Mouse (Mus musculus) midbrain, embryonic 11.5 days (tissue): Measurements from ENCODE around the gene Ikzf3. TPM values are rescaled to one million over a fixed set of nuclear protein-coding genes. Genes with fewer than 3 reads are reported as not detected.

Experiments
- ATAC-seq: fragments of 200-750 bp; cut with Nextera tagmentation; 2 replicates; pipeline ENCODE4 v1.8.0; 2017; ENCODE audit warnings: moderate TSS enrichment, moderate library complexity; ENCODE audit not compliant: low FRiP score
- DNase-seq: peaks from one replicate; pipeline ENCODE4 v3.0.0; 2015; ENCODE audit warnings: low spot score; ENCODE audit errors: missing footprints
- H3K27ac ChIP-seq: fragments of 300-500 bp; sonication (generic); 2 replicates; pipeline ENCODE4 v1.5.1; 2014; ENCODE audit warnings: low read depth, low read length
- H3K27me3 ChIP-seq: fragments of 300-500 bp; sonication (generic); 2 replicates; pipeline ENCODE4 v1.6.1; 2014; ENCODE audit warnings: mild to moderate bottlenecking, low read length, moderate library complexity, mixed read lengths; ENCODE audit not compliant: control insufficient read depth, insufficient read depth
- H3K36me3 ChIP-seq: fragments of 300-500 bp; sonication (generic); 2 replicates; pipeline ENCODE4 v1.6.1; 2014; ENCODE audit warnings: mild to moderate bottlenecking, low read length, moderate library complexity, mixed read lengths; ENCODE audit not compliant: control insufficient read depth, insufficient read depth
- H3K4me1 ChIP-seq: fragments of 300-500 bp; sonication (generic); 2 replicates; pipeline ENCODE4 v1.6.1; 2014; ENCODE audit warnings: low read length; ENCODE audit not compliant: control insufficient read depth, insufficient read depth
- H3K4me2 ChIP-seq: fragments of 300-500 bp; sonication (generic); 2 replicates; pipeline ENCODE4 v1.6.1; 2014; ENCODE audit warnings: mild to moderate bottlenecking, moderate library complexity
- H3K4me3 ChIP-seq: fragments of 300-500 bp; sonication (generic); 2 replicates; pipeline ENCODE4 v1.5.1; 2014; ENCODE audit warnings: low read depth, low read length
- H3K9ac ChIP-seq: fragments of 300-500 bp; sonication (generic); 2 replicates; pipeline ENCODE4 v1.6.1; 2014; ENCODE audit warnings: low read length
- H3K9me3 ChIP-seq: fragments of 300-500 bp; sonication (generic); 2 replicates; pipeline ENCODE4 v1.6.1; 2016; ENCODE audit warnings: low read length; ENCODE audit not compliant: control insufficient read depth
- WGBS: fragments of 180-500 bp; shearing (Covaris S2); extraction: QIAGEN DNeasy Blood & Tissue Kit; methylation state at CpG from one replicate; pipeline ENCODE4 v1.1.7; 2014; 5-methylcytosine and 5-hydroxymethylcytosine counted together
- polyA plus RNA-seq: library from polyadenylated mRNA; unstranded; fragments of >200 nt; fragmentation: Nextera tagmentation; extraction: Ambion mirVana; gene quantifications from 2 replicates; pipeline ENCODE4 v1.2.1, GENCODE M21; 2014

Gene Ikzf3
- polyA plus RNA-seq, 1 experiment from 2014 or later: 0.18 TPM

DNA sequence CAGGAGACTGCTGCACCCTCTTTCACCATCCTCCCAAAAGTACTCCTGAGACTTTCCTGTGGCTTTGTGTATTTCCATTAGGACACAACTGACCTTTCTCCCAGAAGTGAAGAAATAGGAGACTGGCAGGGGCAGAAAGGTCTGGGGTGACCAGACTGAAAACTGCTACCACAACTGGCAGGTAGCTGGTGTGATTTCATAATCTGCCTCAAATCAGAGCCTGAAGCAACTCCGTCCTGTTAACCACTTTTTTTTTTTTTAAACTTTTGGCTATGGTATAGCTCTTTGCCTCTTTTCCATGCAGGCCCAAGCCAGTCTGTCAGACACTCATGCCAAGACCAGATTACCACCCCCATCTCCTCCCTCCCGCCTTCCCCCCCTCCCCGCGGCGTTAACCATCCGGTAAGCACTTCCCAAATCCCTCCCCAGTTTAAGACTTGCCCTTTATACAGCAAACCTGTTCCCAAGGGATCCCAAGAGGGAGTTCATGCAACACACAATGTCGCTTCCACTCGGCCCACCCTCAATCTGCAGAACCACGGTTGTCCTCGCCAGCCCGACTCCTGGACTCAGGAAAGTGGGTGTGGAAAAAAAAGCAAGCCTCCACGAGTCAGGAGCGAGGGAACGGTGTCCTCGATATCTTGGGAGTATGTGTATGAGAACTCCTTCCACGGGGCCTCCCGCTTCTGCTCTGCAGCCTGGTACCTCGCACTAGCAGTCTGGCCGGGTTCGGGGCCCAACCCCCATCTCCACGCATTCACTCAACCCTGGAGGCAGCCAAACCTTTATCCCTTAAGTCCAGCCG, 40.5 kb upstream of the Ikzf3 start:
- peak overlapping the region; percentile 86 for H3K4me2 ChIP-seq
- peak overlapping the region; percentile 79 for H3K27ac ChIP-seq
- H3K4me3 ChIP-seq: peak overlapping the region; percentile 85
- no peaks in the 10 kb centered on the region for H3K9me3 ChIP-seq
- peaks cover 24% of the 10 kb centered on the region for H3K4me1 ChIP-seq
- no peaks in the 10 kb centered on the region for H3K27me3 ChIP-seq
- peaks cover 2% of the 10 kb centered on the region; the same call in 1 of the 2 replicates for H3K36me3 ChIP-seq
- H3K9ac ChIP-seq: peak overlapping the region; percentile 89
- WGBS: 1% methylated on average over 22 of the region's 22 CpGs
- DNase-seq (peak; percentile 84), ATAC-seq (peak; percentile 47)

DNA sequence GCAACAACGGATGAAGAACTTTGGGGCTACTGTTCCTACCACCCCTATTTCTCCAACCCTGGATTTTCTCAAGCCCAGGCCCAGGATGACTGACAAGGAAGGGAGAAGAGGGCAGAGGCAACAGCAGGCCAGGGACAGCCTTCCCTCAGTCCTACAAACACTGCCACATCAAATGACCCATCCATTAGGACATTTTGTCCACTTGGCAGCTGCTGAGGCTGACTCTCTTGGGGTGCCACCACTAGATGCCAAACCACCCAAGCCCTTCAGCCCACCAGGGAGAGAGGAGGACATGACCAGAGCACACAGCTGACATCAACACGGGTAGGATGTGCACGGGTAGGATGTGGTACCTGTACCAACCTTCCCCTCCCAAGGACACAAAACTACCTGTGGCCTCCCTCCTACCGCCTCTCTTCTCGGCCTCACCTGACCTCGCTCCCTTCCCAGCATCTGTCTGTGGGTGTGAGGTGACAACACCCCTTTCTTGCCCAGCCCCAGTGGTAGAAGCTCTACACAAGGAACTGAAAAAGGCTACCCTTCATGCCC, 38.9 kb upstream of the Ikzf3 start:
- Histone ChIP-seq H3K4me1 (peaks cover 24% of the 10 kb centered on the region), H3K27ac (no peak overlapping the region), H3K27me3 (no peaks in the 10 kb centered on the region), H3K4me3 (no peak overlapping the region), H3K9ac (no peak overlapping the region; the same call in 1 of the 2 replicates), H3K9me3 (no peaks in the 10 kb centered on the region), H3K36me3 (peaks cover 2% of the 10 kb centered on the region; the same call in 1 of the 2 replicates), H3K4me2 (no peak overlapping the region)
- DNase-seq (no peak), ATAC-seq (no peak)
- 92% methylated on average over 6 of the region's 6 CpGs for WGBS

DNA sequence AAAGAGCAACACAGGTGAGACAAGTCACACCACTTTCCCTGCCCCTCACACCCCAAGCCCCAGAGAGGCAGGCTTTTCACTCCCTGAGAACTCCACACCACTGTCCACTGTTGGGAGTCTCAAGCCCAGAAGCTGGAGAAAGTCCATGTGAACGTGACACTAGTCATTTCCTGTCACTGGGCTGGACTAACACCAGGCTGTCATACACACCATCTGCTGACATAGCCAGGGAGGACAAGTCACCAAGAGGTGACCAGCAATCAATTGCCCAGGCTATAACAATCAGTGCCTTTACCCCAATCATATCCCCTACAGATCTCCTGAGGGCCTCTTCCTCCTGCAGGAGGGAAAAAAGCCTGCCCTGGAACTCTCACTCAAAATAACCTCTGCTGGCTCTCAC, 38.3 kb upstream of the Ikzf3 start:
- Histone ChIP-seq H3K27me3 (no peaks in the 10 kb centered on the region), H3K4me2 (no peak overlapping the region), H3K9me3 (no peaks in the 10 kb centered on the region), H3K36me3 (peaks cover 2% of the 10 kb centered on the region; the same call in 1 of the 2 replicates), H3K27ac (no peak overlapping the region), H3K4me1 (peaks cover 24% of the 10 kb centered on the region), H3K4me3 (no peak overlapping the region), H3K9ac (no peak overlapping the region)
- DNase-seq (no peak), ATAC-seq (no peak)
- 63% methylated on average over 1 of the region's 1 CpGs for WGBS

DNA sequence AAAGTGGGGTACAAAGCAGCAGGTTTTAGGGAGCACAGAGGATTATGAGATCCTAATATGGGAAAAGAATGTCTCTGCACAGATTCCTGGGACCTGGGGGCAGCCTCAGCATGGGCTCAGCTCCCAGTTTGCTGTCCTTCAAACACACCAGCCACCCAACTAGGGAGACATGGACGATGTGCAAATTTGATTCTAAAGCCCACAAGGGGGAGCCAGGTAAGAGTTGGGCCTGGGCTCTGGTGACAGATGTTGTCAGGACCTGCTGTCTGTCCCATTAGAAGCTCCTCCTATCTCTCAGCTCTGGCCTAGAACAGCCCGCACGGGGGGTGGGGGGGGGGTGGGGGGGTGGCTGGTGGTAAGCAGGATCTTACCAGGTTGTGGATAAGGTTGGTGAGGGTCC, 37.7 kb upstream of the Ikzf3 start:
- H3K27ac ChIP-seq: no peak overlapping the region
- DNase-seq: no peak

DNA sequence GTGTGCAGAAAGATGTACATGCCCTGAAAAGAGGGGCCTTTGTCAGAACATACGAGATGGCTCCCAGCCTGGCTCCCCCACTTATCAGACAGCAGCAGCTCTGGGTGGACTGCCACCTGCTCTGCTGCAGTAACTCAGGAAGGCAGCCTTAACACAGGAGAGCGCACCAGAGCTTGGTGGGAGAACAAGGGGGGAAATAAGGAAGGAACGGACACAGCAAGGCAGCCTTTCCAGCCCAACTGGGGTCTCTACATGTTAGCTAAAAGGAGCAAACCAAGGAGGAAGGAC, 37.4 kb upstream of the Ikzf3 start:
- H3K4me3 ChIP-seq: no peak overlapping the region
- H3K27ac ChIP-seq: no peak overlapping the region

More for the DNA sequence above, 37.7 kb upstream of the Ikzf3 start:
- no peak overlapping the region for H3K4me3 ChIP-seq
- peaks cover 24% of the 10 kb centered on the region for H3K4me1 ChIP-seq
- H3K36me3 ChIP-seq: peaks cover 2% of the 10 kb centered on the region; the same call in 1 of the 2 replicates
- H3K9me3 ChIP-seq: no peaks in the 10 kb centered on the region
- H3K9ac ChIP-seq: no peak overlapping the region
- 36% methylated on average over 3 of the region's 3 CpGs for WGBS
- no peaks in the 10 kb centered on the region for H3K27me3 ChIP-seq
- no peak overlapping the region for H3K4me2 ChIP-seq
- no peak for ATAC-seq

DNA sequence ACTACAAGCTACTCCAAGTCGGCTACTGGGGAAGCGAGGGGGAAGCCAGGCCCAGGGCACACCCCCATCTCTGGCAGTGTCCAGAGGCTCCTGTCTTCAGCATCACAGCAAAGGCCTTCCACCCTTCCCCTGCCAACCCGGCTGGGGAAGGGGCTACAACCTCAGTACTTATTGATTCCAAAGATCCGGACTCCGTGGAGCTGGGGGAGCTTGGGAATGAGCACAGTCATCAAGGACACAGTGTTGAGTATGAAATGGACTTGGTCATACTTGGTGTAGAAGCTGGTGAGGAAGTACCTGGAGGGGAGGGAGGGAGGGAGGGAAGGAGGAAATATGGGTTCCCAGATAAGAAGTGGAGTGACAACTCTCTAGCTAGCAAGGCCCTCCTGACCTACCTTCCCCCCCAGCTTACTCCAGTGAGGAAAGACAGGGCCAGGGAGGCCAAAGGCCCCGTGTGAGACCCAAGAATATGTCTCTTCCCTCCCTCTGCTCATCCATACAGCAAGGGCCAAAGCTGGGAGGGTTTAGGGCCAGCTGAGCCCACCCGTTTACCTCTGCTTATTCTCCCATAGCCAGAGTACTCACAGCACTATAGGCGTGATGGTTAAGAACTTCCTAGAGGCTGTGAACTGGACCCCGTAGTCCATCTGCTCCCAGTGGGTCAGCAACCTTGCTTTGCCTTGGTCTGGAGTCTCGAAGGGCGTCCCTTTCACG, 36.9 kb upstream of the Ikzf3 start:
- DNase-seq: no peak
- Histone ChIP-seq H3K4me3 (no peak overlapping the region), H3K9me3 (no peaks in the 10 kb centered on the region), H3K9ac (no peak overlapping the region), H3K36me3 (peaks cover 2% of the 10 kb centered on the region; the same call in 1 of the 2 replicates), H3K4me1 (peaks cover 17% of the 10 kb centered on the region), H3K27me3 (no peaks in the 10 kb centered on the region), H3K27ac (no peak overlapping the region), H3K4me2 (no peak overlapping the region)
- ATAC-seq: no peak
- 90% methylated on average over 12 of the region's 12 CpGs for WGBS

More for the DNA sequence above, 37.4 kb upstream of the Ikzf3 start:
- WGBS: 88% methylated on average over 3 of the region's 3 CpGs
- H3K4me1 ChIP-seq: peaks cover 22% of the 10 kb centered on the region
- ATAC-seq (no peak), DNase-seq (no peak)
- peaks cover 2% of the 10 kb centered on the region; the same call in 1 of the 2 replicates for H3K36me3 ChIP-seq
- no peaks in the 10 kb centered on the region for H3K27me3 ChIP-seq
- H3K9ac ChIP-seq: no peak overlapping the region
- H3K9me3 ChIP-seq: no peaks in the 10 kb centered on the region
- no peak overlapping the region for H3K4me2 ChIP-seq

DNA sequence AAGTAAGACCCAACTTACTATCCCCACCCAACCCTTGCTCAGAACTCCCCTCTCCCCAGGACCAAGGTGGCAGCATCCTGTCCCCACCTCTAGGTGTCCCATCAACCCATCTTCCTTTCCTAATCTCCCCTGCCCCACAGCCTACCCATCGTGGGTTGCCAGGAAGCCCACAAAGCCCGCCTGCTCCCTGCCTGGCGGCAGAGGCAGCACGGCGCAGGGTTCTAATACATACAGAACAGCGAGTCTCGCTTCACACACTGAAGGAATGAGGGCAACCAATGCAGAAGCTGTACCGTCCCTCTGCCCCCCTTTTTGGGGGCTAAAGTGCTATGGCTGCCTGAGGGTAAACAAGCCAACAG, 36.2 kb upstream of the Ikzf3 start:
- 76% methylated on average over 8 of the region's 8 CpGs for WGBS
- no peak overlapping the region for H3K4me3 ChIP-seq
- H3K4me1 ChIP-seq: peaks cover 14% of the 10 kb centered on the region

DNA sequence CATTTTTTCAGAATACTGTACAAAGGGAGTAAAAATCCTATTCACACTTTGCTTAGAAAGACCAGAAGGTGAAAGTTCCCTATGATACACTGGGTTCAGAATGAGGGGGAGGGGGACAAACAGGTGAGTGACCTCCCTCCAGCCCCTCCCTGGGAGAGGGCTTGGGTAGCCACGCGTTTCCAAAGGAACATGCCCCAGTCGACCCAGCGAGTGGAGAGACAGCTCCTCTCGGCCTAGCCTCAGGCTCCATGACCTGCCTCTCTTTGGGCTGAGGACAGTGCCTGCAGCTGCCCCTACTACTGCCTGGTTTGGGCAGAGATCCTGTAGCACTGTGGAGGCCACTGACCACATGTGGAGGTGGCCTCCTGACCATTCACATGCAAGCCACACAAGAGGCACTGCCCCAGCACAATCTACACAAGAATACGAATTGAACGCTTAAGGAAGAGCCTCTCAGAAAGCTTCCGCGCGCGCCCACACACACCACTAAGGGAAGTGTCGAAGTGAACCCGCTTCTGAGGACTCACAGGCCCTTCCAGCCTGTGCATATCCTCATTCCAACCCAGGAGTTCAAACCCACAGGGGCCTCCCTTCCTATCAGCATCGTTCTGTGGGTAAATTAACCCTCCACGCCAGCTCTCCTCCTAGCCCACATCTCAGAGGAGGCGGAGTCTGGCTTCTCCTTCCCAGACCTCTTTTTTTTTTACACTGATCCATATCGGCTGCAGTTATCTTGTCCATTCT, 35.6 kb upstream of the Ikzf3 start:
- Histone ChIP-seq H3K4me1 (peaks cover 12% of the 10 kb centered on the region), H3K4me3 (no peak overlapping the region), H3K9ac (no peak overlapping the region), H3K27ac (no peak overlapping the region), H3K4me2 (no peak overlapping the region), H3K36me3 (peaks cover 2% of the 10 kb centered on the region; the same call in 1 of the 2 replicates), H3K9me3 (no peaks in the 10 kb centered on the region), H3K27me3 (no peaks in the 10 kb centered on the region)
- WGBS: 63% methylated on average over 17 of the region's 17 CpGs
- DNase-seq (no peak), ATAC-seq (no peak)

More for the DNA sequence above, 36.2 kb upstream of the Ikzf3 start:
- H3K9ac ChIP-seq: no peak overlapping the region
- H3K36me3 ChIP-seq: peaks cover 2% of the 10 kb centered on the region; the same call in 1 of the 2 replicates
- no peaks in the 10 kb centered on the region for H3K9me3 ChIP-seq
- H3K27me3 ChIP-seq: no peaks in the 10 kb centered on the region
- no peak overlapping the region for H3K27ac ChIP-seq
- ATAC-seq (no peak), DNase-seq (no peak)
- peak overlapping the region; percentile 13; the same call in 1 of the 2 replicates for H3K4me2 ChIP-seq
